Mouse (Mus musculus) G1E (cell line): ENCODE data around the gene Olfr324. TPM values are rescaled to one million over a fixed set of nuclear protein-coding genes. Genes with fewer than 3 reads are reported as not detected.

Source experiments
- ATAC-seq: 2 replicates; pipeline ENCODE4 v1.8.0; 2016; ENCODE audit warnings: mild to moderate bottlenecking; ENCODE audit not compliant: insufficient number of reproducible peaks, poor library complexity, low FRiP score, severe bottlenecking; ENCODE audit errors: extremely low read depth
- DNase-seq: peaks from one replicate; pipeline ENCODE4 v3.0.0; 2012; ENCODE audit warnings: low spot score
- H3K27me3 ChIP-seq: 2 replicates; pipeline ENCODE4 v1.6.1; 2012; ENCODE audit warnings: mild to moderate bottlenecking, low read length, inconsistent platforms; ENCODE audit not compliant: insufficient read depth
- H3K36me3 ChIP-seq: replicated peaks from 2 replicates; pipeline ENCODE3; 2012; ENCODE audit warnings: mild to moderate bottlenecking, inconsistent platforms
- H3K4me1 ChIP-seq: 2 replicates; pipeline ENCODE4 v1.6.1; 2012; ENCODE audit warnings: low read depth, low read length, inconsistent platforms, mixed read lengths; ENCODE audit not compliant: insufficient read depth
- H3K4me3 ChIP-seq: 2 replicates; pipeline ENCODE4 v1.5.1; 2012; ENCODE audit warnings: low read depth, mild to moderate bottlenecking, inconsistent platforms, low read length, moderate library complexity, mixed read lengths
- H3K9me3 ChIP-seq: replicated peaks from 2 replicates; pipeline ENCODE4 v1.6.1; 2012; ENCODE audit warnings: inconsistent platforms
- CTCF ChIP-seq: IDR thresholded peaks from 2 replicates; pipeline ENCODE4 v1.5.1; 2012; ENCODE audit warnings: low read depth, low read length, inconsistent platforms, mixed read lengths
- GATA1 ChIP-seq: IDR thresholded peaks from 2 replicates; pipeline ENCODE4 v1.6.1; 2012; ENCODE audit warnings: borderline replicate concordance, low read length, inconsistent platforms, mixed read lengths
- GATA2 ChIP-seq: IDR thresholded peaks from 2 replicates; pipeline ENCODE4 v1.6.1; 2012; ENCODE audit warnings: low read depth, low read length, inconsistent platforms, borderline replicate concordance
- POLR2AphosphoS5 ChIP-seq: IDR thresholded peaks from 2 replicates; pipeline ENCODE4 v1.6.1; 2012; ENCODE audit warnings: low read depth, low read length, inconsistent platforms; ENCODE audit not compliant: insufficient replicate concordance
- TAL1 ChIP-seq: conservative IDR thresholded peaks from 2 replicates; pipeline ENCODE4 v1.6.1; 2012; ENCODE audit warnings: low read depth, low read length, inconsistent platforms, mixed read lengths
- polyA plus RNA-seq: library from polyadenylated mRNA; stranded (reverse); fragments of >175 nt; gene quantifications from 2 replicates; pipeline ENCODE4 v1.2.3, GENCODE M21; 2012
- total RNA-seq, 2 experiments: library from RNA; stranded (forward) in 1 of 2; stranded (reverse) in 1 of 2; fragments of 200-1000 nt in 1 of 2; fragments of >200 nt in 1 of 2; fragmentation: Nextera tagmentation in 1 of 2; gene quantifications; 2 replicates each; pipeline ENCODE4 v1.2.3; 2014 to 2017

Gene Olfr324
- total RNA-seq (2014; fragmentation: Nextera tagmentation) (not detected in 2 replicates), total RNA-seq (2017) (0.06 and 0.11 TPM in 2 replicates), polyA plus RNA-seq (not detected in 2 replicates)

- no peak within 1 kb of the TSS for H3K4me3 ChIP-seq
- H3K4me1 ChIP-seq: no peaks in the 10 kb centered on the region
- H3K36me3 ChIP-seq: no peaks in the 10 kb centered on the region
- H3K27me3 ChIP-seq: peaks cover 5% of the 10 kb centered on the region
- DNase-seq (no peak), ATAC-seq (no peak)
- TF ChIP-seq GATA2 (no peak), TAL1 (no peak), GATA1 (no peak), CTCF (no peak)
- H3K9me3 ChIP-seq: no peaks in the 10 kb centered on the region
Measured at GRCm38 (mm10) chr11:58594814-58595213, at the start of gene Olfr324. Gene Olfr324 (plus strand): TSS chr11:58595114.

- DNase-seq (no peak), ATAC-seq (no peak)
Measured at GRCm38 (mm10) chr11:58546322-58546721, 48.6 kb upstream of the Olfr324 start, which contains the start of gene Olfr329-ps. Gene Olfr329-ps (minus strand): TSS chr11:58546422.

GRCm38 (mm10) chr11:58555536-58555935 lies 39.4 kb upstream of the Olfr324 start, which contains the start of gene Olfr328:
Gene Olfr328 (minus strand): TSS chr11:58555636.
- Histone ChIP-seq H3K36me3 (no peaks in the 10 kb centered on the region), H3K27me3 (0 out of 2 replicates have a peak, but pooled peaks cover 11% of the 10 kb centered on the region), H3K9me3 (no peaks in the 10 kb centered on the region), H3K4me1 (no peaks in the 10 kb centered on the region), H3K4me3 (no peak within 1 kb of the TSS)
- DNase-seq (no peak), ATAC-seq (no peak)
- TF ChIP-seq GATA1 (no peak), TAL1 (no peak), POLR2AphosphoS5 (no peak), CTCF (no peak)

More at GRCm38 (mm10) chr11:58546322-58546721, 48.6 kb upstream of the Olfr324 start, which contains the start of gene Olfr329-ps:
- Histone ChIP-seq H3K9me3 (no peaks in the 10 kb centered on the region), H3K4me1 (no peaks in the 10 kb centered on the region), H3K36me3 (no peaks in the 10 kb centered on the region), H3K4me3 (no peak within 1 kb of the TSS), H3K27me3 (peaks cover 4% of the 10 kb centered on the region)
- TF ChIP-seq CTCF (no peak), POLR2AphosphoS5 (no peak), TAL1 (no peak), GATA2 (no peak), GATA1 (no peak)

- ATAC-seq (no peak), DNase-seq (no peak)
- no peaks in the 10 kb centered on the region for H3K36me3 ChIP-seq
- no peak within 1 kb of the TSS for H3K4me3 ChIP-seq
- H3K27me3 ChIP-seq: peaks cover 5% of the 10 kb centered on the region; the same call in 1 of the 2 replicates
- no peaks in the 10 kb centered on the region for H3K9me3 ChIP-seq
- H3K4me1 ChIP-seq: peaks cover 3% of the 10 kb centered on the region; the same call in 1 of the 2 replicates
- TF ChIP-seq GATA2: no peak
- TF ChIP-seq GATA1: no peak
- no peak for TF ChIP-seq POLR2AphosphoS5
- no peak for TF ChIP-seq CTCF
- TF ChIP-seq TAL1: no peak
Measured at GRCm38 (mm10) chr11:58570405-58570804, 24.5 kb upstream of the Olfr324 start, which contains the start of gene Olfr224. Gene Olfr224 (minus strand): TSS chr11:58570553.

GRCm38 (mm10) chr11:58577430-58577829 lies 17.5 kb upstream of the Olfr324 start, which contains the start of gene Olfr325:
Gene Olfr325 (plus strand): TSS chr11:58577730.
- no peak for DNase-seq
- ATAC-seq: no peak

GRCm38 (mm10) chr11:58578636-58579035 lies 16.3 kb upstream of the Olfr324 start:
- Histone ChIP-seq H3K4me1 (peaks cover 3% of the 10 kb centered on the region; the same call in 1 of the 2 replicates), H3K36me3 (no peaks in the 10 kb centered on the region), H3K4me3 (no peak overlapping the region), H3K9me3 (no peaks in the 10 kb centered on the region), H3K27me3 (peaks cover 8% of the 10 kb centered on the region)
- TF ChIP-seq CTCF (no peak), GATA1 (no peak), GATA2 (no peak), TAL1 (no peak), POLR2AphosphoS5 (no peak)
- DNase-seq: no peak
- ATAC-seq: no peak

More at GRCm38 (mm10) chr11:58577430-58577829, 17.5 kb upstream of the Olfr324 start, which contains the start of gene Olfr325:
- H3K4me1 ChIP-seq: peaks cover 3% of the 10 kb centered on the region; the same call in 1 of the 2 replicates
- H3K27me3 ChIP-seq: peaks cover 8% of the 10 kb centered on the region
- H3K36me3 ChIP-seq: no peaks in the 10 kb centered on the region
- no peaks in the 10 kb centered on the region for H3K9me3 ChIP-seq
- no peak for TF ChIP-seq GATA2
- no peak for TF ChIP-seq GATA1
- no peak for TF ChIP-seq CTCF
- no peak for TF ChIP-seq POLR2AphosphoS5
- TF ChIP-seq TAL1: no peak
- H3K4me3 ChIP-seq: no peak within 1 kb of the TSS
